In the genomic region with DNA sequence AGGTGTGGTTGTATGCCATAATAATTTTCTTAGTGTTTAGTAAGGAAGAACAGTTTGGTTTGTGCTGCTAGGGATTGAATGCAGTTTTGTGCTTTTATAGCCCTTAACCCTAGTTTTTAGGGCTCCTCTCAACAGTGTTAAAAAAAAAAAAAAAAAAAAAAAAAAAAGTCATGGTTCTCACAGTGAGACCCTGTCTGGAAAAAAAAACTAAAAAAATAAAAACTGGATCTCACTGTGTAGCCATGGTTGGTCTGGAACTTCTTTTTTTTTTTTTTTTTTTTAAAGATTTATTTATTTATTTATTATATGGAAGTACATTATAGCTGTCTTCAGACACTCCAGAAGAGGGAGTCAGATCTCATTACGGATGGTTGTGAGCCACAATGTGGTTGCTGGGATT, we compare ENCODE assay signal across 8 mouse cellular contexts. TPM values are rescaled to one million over a fixed set of nuclear protein-coding genes. Genes with fewer than 3 reads are reported as not detected.
DNase-seq lines count a peak whose midpoint lies in the region; ATAC-seq and TF ChIP-seq lines count a peak whose summit lies in the region.
"Not testable (repeated sequence)": the region's sequence is repeated elsewhere in the genome, so short reads cannot be mapped to it uniquely, and the experiment has no call there.

No protein-coding gene starts in this region.

- H3K9me3 ChIP-seq in MEL (replicated peaks; ENCODE audit: insufficient read depth, low read length); erythroblast, embryonic 14.5 days (ENCODE audit: control insufficient read depth, low read length); heart, embryonic 14.5 days (ENCODE audit: control insufficient read depth, low read length); kidney, embryonic 14.5 days (ENCODE audit: control insufficient read depth, low read length); liver, postnatal 0 days (ENCODE audit: low read length); midbrain, embryonic 13.5 days; stomach, postnatal 0 days (ENCODE audit: control insufficient read depth, low read length): not testable (repeated sequence)

- DNase-seq in MEL (ENCODE audit: low read depth, low spot score); liver, adult 2 months (ENCODE audit: extremely low read depth, low read depth, low spot score); liver, postnatal 0 days; stomach, postnatal 0 days (ENCODE audit: low spot score): not testable (repeated sequence)

- TF ChIP-seq POLR2A in MEL (IDR thresholded peaks at IDR 0.05; ENCODE audit: control insufficient read depth in 1 of 2, insufficient read depth in 1 of 2, low read depth in 1 of 2, low read length in 2 of 2, poor library complexity in 1 of 2); liver, adult 2 months (IDR thresholded peaks at IDR 0.05; ENCODE audit: extremely low read depth, insufficient read depth, low read length): not testable (repeated sequence)

- not testable (repeated sequence) for H3K27me3 ChIP-seq in MEL (ENCODE audit: control insufficient read depth in 1 of 2, insufficient read depth in 2 of 2, low read length in 2 of 2); erythroblast, embryonic 14.5 days (ENCODE audit: control insufficient read depth); heart, embryonic 14.5 days (ENCODE audit: control insufficient read depth, insufficient read depth, low read length); kidney, embryonic 14.5 days (ENCODE audit: control insufficient read depth, insufficient read depth, low read length); liver, adult 2 months (ENCODE audit: control insufficient read depth, insufficient read depth, low read length); liver, postnatal 0 days (ENCODE audit: insufficient read depth, low read length); midbrain, embryonic 13.5 days; stomach, postnatal 0 days (ENCODE audit: control insufficient read depth, insufficient read depth, low read length)

- H3K79me2 ChIP-seq in MEL (ENCODE audit: control insufficient read depth, insufficient read depth, low read length, poor library complexity) = peaks cover 16% of the 10 kb centered on the region
- H3K79me2 ChIP-seq in liver, adult 2 months (ENCODE audit: control insufficient read depth, insufficient read depth, low read length) = peaks cover 12% of the 10 kb centered on the region; the same call in 1 of the 2 replicates

- not testable (repeated sequence) for TF ChIP-seq CTCF in MEL (IDR thresholded peaks at IDR 0.05 in 2 of 3, conservative IDR thresholded peaks at IDR 0.05 in 1 of 3; ENCODE audit: control insufficient read depth in 1 of 3, insufficient read depth in 1 of 3, low read depth in 2 of 3, low read length in 3 of 3, poor library complexity in 1 of 3, severe bottlenecking in 1 of 3); liver, adult 2 months (IDR thresholded peaks at IDR 0.05; ENCODE audit: low read depth, low read length); liver, postnatal 0 days (IDR thresholded peaks at IDR 0.05; ENCODE audit: low read depth); stomach, postnatal 0 days (IDR thresholded peaks at IDR 0.05; ENCODE audit: low read depth)

- H3K4me2 ChIP-seq in heart, embryonic 14.5 days (ENCODE audit: low read length) = peak overlapping the region; percentile 82
- peak overlapping the region; percentile 74; the same call in 1 of the 2 replicates for H3K4me2 ChIP-seq in kidney, embryonic 14.5 days (replicated peaks; ENCODE audit: low read depth, low read length)
- H3K4me2 ChIP-seq in liver, postnatal 0 days (ENCODE audit: low read depth, low read length) = peak overlapping the region; percentile 99
- H3K4me2 ChIP-seq in midbrain, embryonic 13.5 days (replicated peaks) = peak overlapping the region; percentile 70; the same call in 1 of the 2 replicates
- peak overlapping the region; percentile 77 for H3K4me2 ChIP-seq in stomach, postnatal 0 days (replicated peaks; ENCODE audit: low read depth)

- WGBS in heart, embryonic 14.5 days = 65% methylated on average over 1 of the region's 1 CpGs
- WGBS in kidney, embryonic 14.5 days = 88% methylated on average over 1 of the region's 1 CpGs
- WGBS in liver, adult 2 months = 23% methylated on average over 1 of the region's 1 CpGs
- 71% methylated on average over 1 of the region's 1 CpGs for WGBS in liver, postnatal 0 days (ENCODE audit: insufficient replicate concordance)
- 74% methylated on average over 1 of the region's 1 CpGs for WGBS in midbrain, embryonic 13.5 days
- WGBS in stomach, postnatal 0 days = 55% methylated on average over 1 of the region's 1 CpGs

- not testable (repeated sequence) for ATAC-seq in heart, embryonic 14.5 days (ENCODE audit: insufficient number of reproducible peaks, insufficient read depth, low FRiP score, low read depth); kidney, embryonic 14.5 days (ENCODE audit: low FRiP score, low TSS enrichment); liver, postnatal 0 days; midbrain, embryonic 13.5 days; stomach, postnatal 0 days (ENCODE audit: low FRiP score, low TSS enrichment)

- H3K9ac ChIP-seq in MEL (ENCODE audit: control insufficient read depth, low read depth, low read length, poor library complexity, severe bottlenecking) = peak overlapping the region; percentile 91
- H3K9ac ChIP-seq in heart, embryonic 14.5 days (ENCODE audit: low read length); kidney, embryonic 14.5 days (ENCODE audit: low read depth, low read length); liver, adult 2 months (ENCODE audit: low read depth, low read length); midbrain, embryonic 13.5 days (replicated peaks); stomach, postnatal 0 days (ENCODE audit: low read length): not testable (repeated sequence)
- peak overlapping the region; percentile 95; the same call in 1 of the 2 replicates for H3K9ac ChIP-seq in liver, postnatal 0 days (replicated peaks)

- H3K27ac ChIP-seq in MEL (ENCODE audit: control insufficient read depth, low read depth, low read length); heart, embryonic 14.5 days (replicated peaks in 1 of 2; ENCODE audit: control insufficient read depth in 1 of 2, insufficient read depth in 1 of 2, low read depth in 2 of 2, low read length in 2 of 2); kidney, embryonic 14.5 days (ENCODE audit: low read depth, low read length); liver, adult 2 months (replicated peaks; ENCODE audit: insufficient read depth, low read depth, low read length); midbrain, embryonic 13.5 days; stomach, postnatal 0 days (replicated peaks): not testable (repeated sequence)
- peak overlapping the region; percentile 100; the same call in 1 of the 2 replicates for H3K27ac ChIP-seq in liver, postnatal 0 days (ENCODE audit: low read depth)

- not testable (repeated sequence) for TF ChIP-seq RAD21 in MEL (IDR thresholded peaks at IDR 0.05; ENCODE audit: low read depth, low read length)

- H3K4me3 ChIP-seq in MEL (ENCODE audit: control insufficient read depth in 1 of 2, insufficient read depth in 1 of 2, low read depth in 2 of 2, low read length in 2 of 2) = peak overlapping the region; percentile 72 to 85
- peak overlapping the region; percentile 89 for H3K4me3 ChIP-seq in erythroblast, embryonic 14.5 days (replicated peaks)
- H3K4me3 ChIP-seq in heart, embryonic 14.5 days (ENCODE audit: control insufficient read depth in 1 of 2, insufficient read depth in 1 of 2, low read depth in 1 of 2, low read length in 2 of 2); kidney, embryonic 14.5 days (ENCODE audit: low read length); midbrain, embryonic 13.5 days (replicated peaks); stomach, postnatal 0 days (ENCODE audit: low read depth, low read length): not testable (repeated sequence)
- H3K4me3 ChIP-seq in liver, adult 2 months (ENCODE audit: insufficient read depth, low read depth, low read length) = peak overlapping the region; percentile 65; the same call in 1 of the 2 replicates
- peak overlapping the region; percentile 91; the same call in 1 of the 2 replicates for H3K4me3 ChIP-seq in liver, postnatal 0 days (ENCODE audit: low read depth, low read length)

- H3K36me3 ChIP-seq in MEL (ENCODE audit: control insufficient read depth in 1 of 2, insufficient read depth in 2 of 2, low read length in 2 of 2) = peaks cover 0 to 13% of the 10 kb centered on the region in 2 experiments; a peak in 2 of 4 replicates
- H3K36me3 ChIP-seq in erythroblast, embryonic 14.5 days (ENCODE audit: control insufficient read depth) = peaks cover 10% of the 10 kb centered on the region
- H3K36me3 ChIP-seq in heart, embryonic 14.5 days (ENCODE audit: control insufficient read depth, insufficient read depth, low read length); kidney, embryonic 14.5 days (ENCODE audit: control insufficient read depth, insufficient read depth, low read length); liver, adult 2 months (ENCODE audit: control insufficient read depth, insufficient read depth, low read length); liver, postnatal 0 days (replicated peaks; ENCODE audit: insufficient read depth, low read length); midbrain, embryonic 13.5 days; stomach, postnatal 0 days (ENCODE audit: control insufficient read depth, insufficient read depth, low read length): not testable (repeated sequence)

- TF ChIP-seq EP300 in MEL (IDR thresholded peaks at IDR 0.05; ENCODE audit: low read depth in 1 of 2, low read length in 2 of 2); liver, postnatal 0 days (IDR thresholded peaks at IDR 0.05; ENCODE audit: low read depth); stomach, postnatal 0 days (optimal IDR thresholded peaks at IDR 0.05): not testable (repeated sequence)

- not testable (repeated sequence) for H3K4me1 ChIP-seq in MEL (ENCODE audit: control insufficient read depth in 1 of 2, insufficient read depth in 2 of 2, low read length in 2 of 2); heart, embryonic 14.5 days (ENCODE audit: control insufficient read depth in 2 of 2, insufficient read depth in 2 of 2, low read length in 2 of 2); kidney, embryonic 14.5 days (ENCODE audit: control insufficient read depth, insufficient read depth, low read length); midbrain, embryonic 13.5 days (replicated peaks); stomach, postnatal 0 days (replicated peaks; ENCODE audit: control insufficient read depth, insufficient read depth)
- H3K4me1 ChIP-seq in erythroblast, embryonic 14.5 days (ENCODE audit: control insufficient read depth) = peaks cover 41% of the 10 kb centered on the region
- H3K4me1 ChIP-seq in liver, adult 2 months (ENCODE audit: control insufficient read depth, insufficient read depth, low read length) = peaks cover 21% of the 10 kb centered on the region
- H3K4me1 ChIP-seq in liver, postnatal 0 days (ENCODE audit: insufficient read depth) = peaks cover 25% of the 10 kb centered on the region

RNA-seq across cellular contexts. Expression of a gene that starts 2.2 kb away (rescaled TPM):
- 12.7 and 16.4 TPM in 2 replicates for total RNA-seq in MEL (2012; rRNA removed)
- polyA plus RNA-seq in MEL (2012; ENCODE audit: insufficient read depth in 1 of 2, insufficient read length in 2 of 2, low read depth in 1 of 2, low replicate concordance in 2 of 2, missing spikeins in 1 of 2) = 10 to 100 TPM in 1 of 2 experiments, not detected in 1; 15.3 TPM
- polyA plus RNA-seq in erythroblast, embryonic 14.5 days (2012) = 0.11 and 0.12 TPM in 2 replicates
- 9.1 and 12.1 TPM in 2 replicates for polyA plus RNA-seq in heart, embryonic 14.5 days (2014; fragmentation: Nextera tagmentation; extraction: Ambion mirVana)
- 12.5 and 17.7 TPM in 2 replicates for polyA plus RNA-seq in kidney, embryonic 14.5 days (2014; fragmentation: Nextera tagmentation; extraction: Ambion mirVana)
- total RNA-seq in liver, adult 2 months (2014; rRNA removed) = 69.9 and 74.5 TPM in 2 replicates
- polyA plus RNA-seq in liver, adult 2 months (2012; rRNA removed) = 16.5 and 19.4 TPM in 2 replicates
- 7.2 and 7.7 TPM in 2 replicates for polyA plus RNA-seq in liver, postnatal 0 days (2015; fragmentation: Nextera tagmentation; extraction: Ambion mirVana)
- polyA plus RNA-seq in midbrain, embryonic 13.5 days (2015; fragmentation: Nextera tagmentation; extraction: Ambion mirVana) = 6.0 and 6.3 TPM in 2 replicates
- polyA plus RNA-seq in stomach, postnatal 0 days (2015; fragmentation: Nextera tagmentation; extraction: Ambion mirVana) = 14.4 and 17.7 TPM in 2 replicates

RNA-seq across cellular contexts. Expression of a gene that starts 13.0 kb away (rescaled TPM):
- 33.4 and 38.4 TPM in 2 replicates for total RNA-seq in MEL (2012; rRNA removed)
- polyA plus RNA-seq in MEL (2012; ENCODE audit: insufficient read depth in 1 of 2, insufficient read length in 2 of 2, low read depth in 1 of 2, low replicate concordance in 2 of 2, missing spikeins in 1 of 2) = 100 to 1,000 TPM in 1 of 2 experiments, not detected in 1; 118 TPM
- polyA plus RNA-seq in erythroblast, embryonic 14.5 days (2012) = 3.8 and 4.2 TPM in 2 replicates
- 108 and 132 TPM in 2 replicates for polyA plus RNA-seq in heart, embryonic 14.5 days (2014; fragmentation: Nextera tagmentation; extraction: Ambion mirVana)
- 127 and 131 TPM in 2 replicates for polyA plus RNA-seq in kidney, embryonic 14.5 days (2014; fragmentation: Nextera tagmentation; extraction: Ambion mirVana)
- 22.5 and 33.6 TPM in 2 replicates for total RNA-seq in liver, adult 2 months (2014; rRNA removed)
- polyA plus RNA-seq in liver, adult 2 months (2012; rRNA removed) = 45.7 and 50.0 TPM in 2 replicates
- polyA plus RNA-seq in liver, postnatal 0 days (2015; fragmentation: Nextera tagmentation; extraction: Ambion mirVana) = 62.2 and 63.0 TPM in 2 replicates
- 557 and 566 TPM in 2 replicates for polyA plus RNA-seq in midbrain, embryonic 13.5 days (2015; fragmentation: Nextera tagmentation; extraction: Ambion mirVana)
- polyA plus RNA-seq in stomach, postnatal 0 days (2015; fragmentation: Nextera tagmentation; extraction: Ambion mirVana) = 116 and 120 TPM in 2 replicates
